Mouse (Mus musculus) liver, embryonic 14.5 days (tissue): ENCODE data around the gene Ppa1. TPM values are rescaled to one million over a fixed set of nuclear protein-coding genes. Genes with fewer than 3 reads are reported as not detected.
"Not testable (repeated sequence)": the region's sequence is repeated elsewhere in the genome, so short reads cannot be mapped to it uniquely, and the experiment has no call there.

Experiments
- ATAC-seq: fragments of 200-750 bp; cut with Nextera tagmentation; 2 replicates; pipeline ENCODE4 v1.8.0; 2017; ENCODE audit warnings: moderate number of reproducible peaks, mild to moderate bottlenecking, moderate library complexity; ENCODE audit not compliant: insufficient read depth
- DNase-seq, 3 experiments: peaks; one replicate each; pipeline ENCODE4 v3.0.0-alpha.2; 2012 to 2013; ENCODE audit warnings: low read depth in 3 of 3, low spot score in 3 of 3
- H3K27ac ChIP-seq: fragments of 300-500 bp; sonication (generic); 2 replicates; pipeline ENCODE4 v1.5.1; 2014; ENCODE audit warnings: moderate library complexity, mild to moderate bottlenecking, control low read depth, inconsistent platforms
- H3K27me3 ChIP-seq: fragments of 300-500 bp; sonication (generic); 2 replicates; pipeline ENCODE4 v1.6.1; 2014; ENCODE audit warnings: mild to moderate bottlenecking, low read length, moderate library complexity; ENCODE audit not compliant: control insufficient read depth, insufficient read depth
- H3K36me3 ChIP-seq: fragments of 300-500 bp; sonication (generic); replicated peaks from 2 replicates; pipeline ENCODE4 v1.6.1; 2014; ENCODE audit warnings: low read depth; ENCODE audit not compliant: control insufficient read depth, insufficient read depth
- H3K4me1 ChIP-seq, 2 experiments: fragments of 200-500 bp in 1 of 2; fragments of 300-500 bp in 1 of 2; sonication (generic) in 1 of 2; replicated peaks; 2 replicates each; pipeline ENCODE4 v1.6.1; 2012 to 2014; ENCODE audit warnings: antibody characterized with exemption in 1 of 2, inconsistent platforms in 1 of 2, low read length in 1 of 2; ENCODE audit not compliant: control insufficient read depth in 2 of 2, insufficient read depth in 2 of 2
- H3K4me2 ChIP-seq: fragments of 300-500 bp; sonication (generic); 2 replicates; pipeline ENCODE4 v1.6.1; 2014; ENCODE audit warnings: low read depth, mild to moderate bottlenecking, control low read depth, moderate library complexity
- H3K4me3 ChIP-seq, 2 experiments: fragments of 200-500 bp in 1 of 2; fragments of 300-500 bp in 1 of 2; sonication (generic) in 1 of 2; 2 replicates each; pipeline ENCODE4 v1.5.1; 2012 to 2014; ENCODE audit warnings: low read depth in 2 of 2, low read length in 2 of 2, mild to moderate bottlenecking in 2 of 2, control low read depth in 1 of 2, inconsistent platforms in 1 of 2, moderate library complexity in 1 of 2; ENCODE audit not compliant: insufficient read depth in 1 of 2
- H3K9ac ChIP-seq: fragments of 300-500 bp; sonication (generic); replicated peaks from 2 replicates; pipeline ENCODE4 v1.6.1; 2014; ENCODE audit warnings: mild to moderate bottlenecking, control low read depth, moderate library complexity
- H3K9me3 ChIP-seq: fragments of 300-500 bp; sonication (generic); 2 replicates; pipeline ENCODE4 v1.6.1; 2016; ENCODE audit warnings: low read length, mixed read lengths; ENCODE audit not compliant: control insufficient read depth
- CTCF ChIP-seq: IDR thresholded peaks from 2 replicates; pipeline ENCODE4 v1.5.1; 2016; ENCODE audit warnings: antibody characterized with exemption, low read depth, control low read depth
- EP300 ChIP-seq: IDR thresholded peaks from 2 replicates; pipeline ENCODE4 v1.6.1; 2016; ENCODE audit warnings: antibody characterized with exemption, low read depth
- WGBS: fragments of 180-500 bp; shearing (Covaris S2); extraction: QIAGEN DNeasy Blood & Tissue Kit; methylation state at CpG from one replicate; pipeline ENCODE4 v1.1.7; 2014; ENCODE audit not compliant: insufficient replicate concordance; 5-methylcytosine and 5-hydroxymethylcytosine counted together
- polyA plus RNA-seq, 2 experiments: library from polyadenylated mRNA; depleted of rRNA in 1 of 2; stranded (reverse) in 1 of 2; unstranded in 1 of 2; fragments of >200 nt; fragmentation: Nextera tagmentation in 1 of 2; extraction: Ambion mirVana in 1 of 2; gene quantifications; 2 replicates each; pipeline versions ENCODE4 v1.2.1 to v1.2.3; 2012 to 2014

Gene Ppa1
- polyA plus RNA-seq (2012; rRNA removed) (28.2 and 51.8 TPM in 2 replicates), polyA plus RNA-seq (2014; fragmentation: Nextera tagmentation; extraction: Ambion mirVana) (96.8 and 98.1 TPM in 2 replicates)

DNA sequence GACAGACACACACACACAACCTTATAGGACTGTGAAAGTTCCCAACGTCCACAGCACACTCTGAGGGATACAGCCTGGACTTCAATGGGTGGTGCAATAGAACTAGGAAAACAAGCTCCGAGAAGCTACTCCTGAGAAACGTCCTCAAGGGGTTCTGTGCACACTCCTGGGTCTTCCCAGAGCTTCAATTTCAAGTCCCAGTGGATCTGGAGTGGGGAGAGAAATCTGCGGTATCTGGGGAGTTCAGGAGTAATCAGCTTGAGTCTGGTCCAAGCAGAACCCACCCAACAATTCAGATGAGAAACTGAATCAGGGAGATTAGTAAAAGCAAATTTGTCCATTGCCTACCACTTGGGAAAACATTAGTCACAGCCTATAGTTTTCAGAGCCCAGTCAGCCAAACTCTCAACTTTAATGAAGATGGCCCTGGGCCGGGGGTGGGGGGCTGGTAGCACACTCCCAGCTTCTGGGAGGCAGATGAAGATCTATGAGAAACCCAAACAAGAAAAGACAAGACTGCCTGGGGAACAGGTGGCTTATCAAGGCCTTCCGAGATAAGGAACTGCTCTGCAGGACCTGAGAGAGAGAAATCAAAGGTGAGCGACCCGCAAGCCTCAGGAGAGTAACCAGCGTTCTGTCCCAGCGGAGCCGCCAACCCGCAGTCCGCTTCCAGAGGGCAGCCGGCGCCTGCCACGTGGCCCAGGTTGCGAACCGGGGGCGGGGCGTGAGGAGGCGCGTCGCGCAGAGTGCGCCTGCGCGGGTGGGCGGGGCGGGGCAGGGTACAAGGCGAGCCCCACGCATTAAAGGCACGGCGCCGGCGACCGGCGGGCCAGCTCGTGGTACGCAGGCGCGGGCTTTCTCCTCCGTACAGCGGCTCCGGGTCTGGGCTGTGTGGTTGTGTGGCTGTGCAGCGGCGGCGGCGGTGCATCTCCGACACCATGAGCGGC lies at the start of gene Ppa1:
TSS of gene Ppa1 (plus strand) at position 763 of the 947 bp plus-strand sequence.
- peak within 1 kb of the TSS; percentile 98 for H3K4me2 ChIP-seq
- no peaks in the 10 kb centered on the region for H3K36me3 ChIP-seq
- H3K9ac ChIP-seq, result peak within 1 kb of the TSS; percentile 84
- no peaks in the 10 kb centered on the region for H3K27me3 ChIP-seq
- TF ChIP-seq CTCF (no peak), EP300 (no peak)
- peak within 1 kb of the TSS; percentile 88 to 94 for H3K4me3 ChIP-seq
- H3K4me1 ChIP-seq, result peaks cover 4 to 15% of the 10 kb centered on the region in 2 experiments
- H3K27ac ChIP-seq, result peak within 1 kb of the TSS; percentile 42
- DNase-seq, result peak; percentile 71 to 78 (median 73)
- H3K9me3 ChIP-seq, result no peaks in the 10 kb centered on the region
- 2% methylated on average over 50 of the region's 50 CpGs for WGBS
- ATAC-seq, result peak; percentile 92

- WGBS, result 60% methylated on average over 9 of the region's 9 CpGs
- no peaks in the 10 kb centered on the region for H3K36me3 ChIP-seq
- ATAC-seq (no peak), DNase-seq (no peak)
- no peak overlapping the region for H3K4me2 ChIP-seq
- H3K27me3 ChIP-seq, result peaks cover 20% of the 10 kb centered on the region
- TF ChIP-seq CTCF, result no peak
- TF ChIP-seq EP300, result no peak
- H3K27ac ChIP-seq, result no peak overlapping the region
- no peaks in the 10 kb centered on the region for H3K9me3 ChIP-seq
- H3K4me1 ChIP-seq, result no peaks in the 10 kb centered on the region
- no peak overlapping the region for H3K4me3 ChIP-seq
- H3K9ac ChIP-seq, result no peak overlapping the region
Measured at GRCm38 (mm10) chr10:61599556-61600114, 48.7 kb upstream of the Ppa1 start.

DNA sequence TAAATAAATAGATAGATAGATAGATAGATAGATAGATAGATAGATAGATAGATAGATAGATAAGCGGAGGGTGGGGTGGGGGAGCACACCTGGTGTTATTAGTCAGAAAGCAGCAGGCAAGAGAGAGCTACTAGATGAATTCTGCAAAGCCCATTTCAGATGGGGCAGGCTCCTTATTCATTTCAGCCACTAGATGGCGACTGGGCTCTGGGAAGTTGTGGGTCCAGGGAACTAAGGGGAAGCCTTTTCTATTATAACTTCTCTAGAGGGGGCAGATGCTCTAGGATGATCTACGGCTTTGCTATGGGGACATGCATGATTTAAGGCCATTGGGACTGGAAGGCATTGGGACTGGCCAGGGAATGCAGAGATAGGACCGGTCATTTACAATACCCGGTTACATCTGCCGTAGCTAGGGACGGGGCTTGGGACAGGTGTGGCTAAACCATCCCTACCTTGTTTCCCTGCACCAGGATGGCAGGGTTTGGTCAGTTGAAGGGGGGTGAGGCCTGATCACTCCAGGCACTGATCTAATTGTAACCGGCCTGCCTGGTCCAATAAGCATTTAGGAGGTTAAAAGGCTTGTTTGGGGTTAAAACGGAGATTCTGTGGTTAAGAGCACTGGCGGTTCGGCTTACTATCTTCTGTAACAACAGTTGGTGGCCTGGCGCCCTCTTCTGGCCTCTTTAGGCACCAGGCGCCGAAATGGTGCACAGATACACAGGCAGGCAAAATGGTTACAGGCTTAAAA lies 45.9 kb upstream of the Ppa1 start:
- H3K4me2 ChIP-seq, result peak overlapping the region; percentile 59
- peak overlapping the region; percentile 13 to 39; a peak in 3 of 4 replicates for H3K4me3 ChIP-seq

DNA sequence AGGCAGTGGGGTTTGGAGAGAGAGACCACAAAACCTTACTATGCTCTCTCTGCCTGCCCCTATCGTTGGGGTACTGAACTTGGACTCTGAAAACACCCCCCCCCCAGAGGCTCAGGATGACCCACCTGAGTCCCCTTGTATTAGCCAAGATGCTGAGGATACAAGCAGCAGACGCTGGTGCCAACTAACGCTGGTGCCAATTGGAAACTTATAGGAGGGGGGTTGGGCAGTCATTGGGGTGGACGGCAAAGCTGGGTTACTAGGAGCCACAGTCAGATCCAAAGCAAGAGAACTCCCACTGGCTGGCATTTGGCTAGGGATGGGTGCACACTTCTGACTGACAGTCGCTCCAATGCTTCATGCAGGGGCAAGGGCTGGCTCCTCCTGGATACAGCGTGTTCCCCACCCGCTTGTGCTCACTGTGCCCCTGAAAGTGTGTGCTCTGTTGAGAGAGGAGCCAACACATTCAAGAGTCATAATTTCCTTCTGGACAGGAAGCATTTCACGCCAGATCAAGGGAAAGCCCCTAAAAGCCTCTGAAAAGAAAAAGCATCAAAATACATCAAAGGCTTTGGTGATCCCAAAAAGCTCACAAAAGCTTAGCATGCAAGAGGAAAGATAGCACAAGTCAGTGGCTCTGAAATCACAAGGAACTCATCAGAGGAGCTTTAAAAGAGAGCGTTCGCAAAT lies 43.8 kb upstream of the Ppa1 start:
- Histone ChIP-seq H3K4me1 (no peaks in the 10 kb centered on the region), H3K27me3 (no peaks in the 10 kb centered on the region; the same call in 1 of the 2 replicates), H3K36me3 (no peaks in the 10 kb centered on the region), H3K4me3 (no peak overlapping the region), H3K27ac (no peak overlapping the region), H3K9me3 (no peaks in the 10 kb centered on the region), H3K4me2 (no peak overlapping the region), H3K9ac (no peak overlapping the region)
- no peak for TF ChIP-seq EP300
- no peak for TF ChIP-seq CTCF
- 54% methylated on average over 10 of the region's 10 CpGs for WGBS
- DNase-seq (no peak), ATAC-seq (no peak)

More for the DNA sequence above, 45.9 kb upstream of the Ppa1 start:
- no peak overlapping the region for H3K27ac ChIP-seq
- peak; percentile 45 to 58 (median 50) for DNase-seq
- H3K36me3 ChIP-seq, result no peaks in the 10 kb centered on the region
- peak; percentile 78 for TF ChIP-seq CTCF
- no peak for TF ChIP-seq EP300
- ATAC-seq, result peak; percentile 68; the same call in 1 of the 2 replicates
- no peaks in the 10 kb centered on the region for H3K9me3 ChIP-seq
- H3K9ac ChIP-seq, result no peak overlapping the region
- WGBS, result 6% methylated on average over 14 of the region's 14 CpGs
- H3K4me1 ChIP-seq, result no peaks in the 10 kb centered on the region
- no peaks in the 10 kb centered on the region; the same call in none of the 2 replicates for H3K27me3 ChIP-seq

- H3K9me3 ChIP-seq, H3K4me3 ChIP-seq, H3K27me3 ChIP-seq, H3K4me2 ChIP-seq, ATAC-seq, H3K36me3 ChIP-seq, H3K27ac ChIP-seq, H3K9ac ChIP-seq, DNase-seq, H3K4me1 ChIP-seq: not testable (repeated sequence)
- WGBS, result 56% methylated on average over 11 of the region's 11 CpGs
Measured at GRCm38 (mm10) chr10:61605381-61605780, 43.0 kb upstream of the Ppa1 start.
